Mouse (Mus musculus): ENCODE measurements at regions not wholly inside any gene's neighbourhood (a gene's known extent, or its start where the extent isn't known, plus 50 kb on each side); places are given as distances from the start of the nearest gene placed in this dataset.

DNA sequence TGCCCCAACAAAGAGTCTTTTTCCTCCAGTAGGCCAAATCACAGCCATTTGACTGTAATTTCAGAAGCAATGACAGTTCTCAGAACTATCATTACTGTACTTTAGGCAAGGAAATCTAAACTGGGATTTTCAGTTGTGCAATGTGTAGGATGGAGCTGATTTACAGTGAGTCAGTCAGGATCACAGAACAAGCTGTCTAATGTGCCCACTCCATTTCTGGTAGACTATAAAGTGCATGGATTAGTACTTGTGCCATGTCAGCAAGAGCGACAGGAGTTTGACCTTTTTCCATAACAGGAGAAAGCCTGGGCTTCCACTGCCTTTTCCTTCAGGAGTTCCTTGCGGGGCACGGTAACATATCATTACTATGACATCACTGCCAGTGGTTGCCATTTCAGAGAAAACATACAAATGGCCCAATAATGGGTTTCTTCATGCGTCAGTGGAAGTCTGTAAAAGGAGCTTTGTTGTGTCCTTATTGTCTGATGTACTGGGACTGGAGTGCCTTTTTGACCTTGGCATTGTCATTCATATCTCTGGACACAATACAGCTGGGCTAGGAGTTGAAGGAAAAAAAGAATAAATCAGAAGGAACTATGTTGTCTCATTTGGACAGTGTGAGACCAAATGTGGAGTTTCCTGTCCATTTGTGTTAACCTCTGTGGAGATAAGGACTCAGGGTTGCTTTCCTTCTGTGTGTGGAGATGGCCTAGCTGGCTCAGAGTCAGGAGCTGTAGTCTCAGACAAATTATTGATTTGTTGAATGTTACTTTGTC lies 271.5 kb upstream of the BC052040 start:
- no peak for TF ChIP-seq CTCF (IDR thresholded peaks at IDR 0.05; ENCODE audit: low read depth)
- peak; percentile 60; the same call in 1 of the 2 replicates for TF ChIP-seq EP300 (IDR thresholded peaks at IDR 0.05; ENCODE audit: low read depth)
